ENCODE assay signal across 12 mouse cellular contexts in the genomic region with DNA sequence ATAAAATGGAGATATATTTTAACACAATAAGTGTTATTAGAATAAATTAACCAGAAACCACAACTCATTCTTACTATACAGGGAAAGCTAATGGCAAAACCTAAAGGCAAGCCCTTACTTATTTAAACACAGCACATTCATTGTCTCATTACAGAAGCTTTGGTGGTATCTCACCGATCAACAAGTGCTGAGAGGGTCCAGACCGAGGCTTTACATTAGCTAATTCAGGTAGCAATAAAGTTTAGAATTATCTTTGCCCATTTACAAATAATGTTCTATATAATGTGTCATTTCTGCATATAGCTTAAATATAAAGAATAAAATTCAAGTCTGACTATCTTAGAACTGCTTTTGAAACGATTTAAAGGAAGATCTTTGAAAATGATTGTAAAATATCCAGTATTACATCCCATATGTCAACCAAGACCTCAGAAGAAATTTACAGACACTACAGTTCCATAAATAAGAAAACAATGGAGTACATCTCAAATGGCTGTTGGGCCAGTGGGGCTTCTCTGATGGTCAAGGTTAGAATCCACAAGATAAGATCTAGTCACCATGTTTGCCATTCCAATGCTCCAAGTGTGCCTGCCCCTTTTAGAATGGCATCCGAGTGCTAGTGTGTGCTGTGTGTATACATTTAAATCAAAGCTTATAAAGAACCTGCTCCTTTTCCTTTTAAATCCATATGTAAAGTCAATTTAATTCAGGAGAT. TPM values are rescaled to one million over a fixed set of nuclear protein-coding genes. Genes with fewer than 3 reads are reported as not detected.
DNase-seq lines count a peak whose midpoint lies in the region; ATAC-seq lines count a peak whose summit lies in the region.
"Had no signal": no experiment of that assay in that cellular context is flagged by ENCODE, and none has a peak within 500 bp of the region (broad histone marks: within the 10 kb centered on the region; RNA-seq: fewer than 3 reads in every experiment).

No protein-coding gene starts in this region.

- peak overlapping the region; percentile 73 for H3K4me3 ChIP-seq in embryonic facial prominence, embryonic 10.5 days
- H3K4me3 ChIP-seq in hindbrain, embryonic 15.5 days, result peak overlapping the region; percentile 40
- peak overlapping the region; percentile 44 for H3K4me3 ChIP-seq in midbrain, embryonic 15.5 days
- H3K4me3 ChIP-seq: lung, embryonic 15.5 days had no signal

- H3K27me3 ChIP-seq in embryonic facial prominence, embryonic 10.5 days (replicated peaks; ENCODE audit: low read depth, poor library complexity, severe bottlenecking), result peaks cover 84% of the 10 kb centered on the region
- H3K27me3 ChIP-seq in hindbrain, embryonic 15.5 days, result peaks cover 2% of the 10 kb centered on the region; the same call in 1 of the 2 replicates
- 0 out of 2 replicates have a peak, but pooled peaks cover 2% of the 10 kb centered on the region for H3K27me3 ChIP-seq in midbrain, embryonic 15.5 days (replicated peaks)

- ATAC-seq in hindbrain, embryonic 15.5 days (ENCODE audit: low FRiP score, low read depth), result no peak
- ATAC-seq in midbrain, embryonic 15.5 days (replicated peaks), result no peak
- no peak for ATAC-seq in inflammation-experienced regulatory T-cells, adult 6 months

- H3K9me3 ChIP-seq in embryonic facial prominence, embryonic 10.5 days, result no peaks in the 10 kb centered on the region
- H3K9me3 ChIP-seq in hindbrain, embryonic 15.5 days, result no peaks in the 10 kb centered on the region
- no peaks in the 10 kb centered on the region for H3K9me3 ChIP-seq in midbrain, embryonic 15.5 days
- H3K9me3 ChIP-seq: lung, embryonic 15.5 days had no signal

- peak overlapping the region; percentile 59 for H3K4me2 ChIP-seq in hindbrain, embryonic 15.5 days
- peak overlapping the region; percentile 69 for H3K4me2 ChIP-seq in midbrain, embryonic 15.5 days
- H3K4me2 ChIP-seq: lung, embryonic 15.5 days had no signal

- H3K4me1 ChIP-seq in embryonic facial prominence, embryonic 10.5 days, result peaks cover 63% of the 10 kb centered on the region
- H3K4me1 ChIP-seq in hindbrain, embryonic 15.5 days (replicated peaks), result peaks cover 29% of the 10 kb centered on the region
- H3K4me1 ChIP-seq in midbrain, embryonic 15.5 days, result peaks cover 37% of the 10 kb centered on the region

- peak overlapping the region; percentile 35; the same call in 1 of the 2 replicates for H3K9ac ChIP-seq in hindbrain, embryonic 15.5 days
- H3K9ac ChIP-seq in midbrain, embryonic 15.5 days, result peak overlapping the region; percentile 67; the same call in 1 of the 2 replicates
- H3K9ac ChIP-seq: lung, embryonic 15.5 days had no signal

- DNase-seq in embryo, embryonic 11 days, result peak; percentile 27
- DNase-seq in embryo, embryonic 10 days (ENCODE audit: low spot score), result no peak
- DNase-seq in embryonic facial prominence, embryonic 10.5 days (ENCODE audit: low spot score), result no peak
- no peak for DNase-seq in adrenal gland, adult 8-10 months
- DNase-seq in layer of hippocampus, postnatal 36 days, result no peak
- DNase-seq: adrenal gland, postnatal 14 days; kidney, adult 8-10 months; thymus, postnatal 25 days had no signal

- H3K36me3 ChIP-seq in embryonic facial prominence, embryonic 10.5 days (replicated peaks), result no peaks in the 10 kb centered on the region
- H3K36me3 ChIP-seq in hindbrain, embryonic 15.5 days, result no peaks in the 10 kb centered on the region
- H3K36me3 ChIP-seq in midbrain, embryonic 15.5 days (replicated peaks), result no peaks in the 10 kb centered on the region
- H3K36me3 ChIP-seq: lung, embryonic 15.5 days had no signal

- H3K27ac ChIP-seq in embryonic facial prominence, embryonic 10.5 days (replicated peaks), result peak overlapping the region; percentile 93
- H3K27ac ChIP-seq in hindbrain, embryonic 15.5 days (replicated peaks), result peak overlapping the region; percentile 89
- peak overlapping the region; percentile 95 for H3K27ac ChIP-seq in midbrain, embryonic 15.5 days
- H3K27ac ChIP-seq: lung, embryonic 15.5 days had no signal

- 26% methylated on average over 4 of the region's 4 CpGs for WGBS in embryonic facial prominence, embryonic 10.5 days
- 43% methylated on average over 4 of the region's 4 CpGs for WGBS in hindbrain, embryonic 15.5 days
- 48% methylated on average over 4 of the region's 4 CpGs for WGBS in midbrain, embryonic 15.5 days

RNA-seq across cellular contexts. Expression of gene Mab21l1, which starts 3.1 kb away (rescaled TPM):
- polyA plus RNA-seq in embryonic facial prominence, embryonic 10.5 days (2016; fragmentation: Nextera tagmentation; extraction: Ambion mirVana), result 55.1 and 62.6 TPM in 2 replicates
- polyA plus RNA-seq in hindbrain, embryonic 15.5 days (2015; fragmentation: Nextera tagmentation; extraction: Ambion mirVana), result 169 and 177 TPM in 2 replicates
- polyA plus RNA-seq in midbrain, embryonic 15.5 days (2015; fragmentation: Nextera tagmentation; extraction: Ambion mirVana), result 159 and 172 TPM in 2 replicates
- 1 to 10 TPM; 2.0 to 4.0 (median 3.4) TPM for total RNA-seq in adrenal gland, adult 8-10 months (2022)
- not detected for polyA plus RNA-seq in inflammation-experienced regulatory T-cells, adult 6 months (2017; shearing (Covaris generic))
- total RNA-seq in layer of hippocampus, postnatal 36 days (2021), result under 1 TPM; 0.62 to 0.88 TPM

Comparison
In these comparisons a context has a peak if more than half of its experiments do, and no peak if none do; other contexts are left out.
1. RNA of gene Mab21l1, which starts 3.1 kb away (polyA plus RNA-seq): 169 to 177 TPM in hindbrain, embryonic 15.5 days, 159 to 172 TPM in midbrain, embryonic 15.5 days and 55.1 to 62.6 TPM in embryonic facial prominence, embryonic 10.5 days; not detected in inflammation-experienced regulatory T-cells, adult 6 months; every median in the first group is over 10 times any median in the second.
2. Peak in every context shown above with its lines, with median percentiles within 50 percentile points of each other: H3K27ac ChIP-seq and H3K4me3 ChIP-seq.